Mouse (Mus musculus) MEL-GATA-1-ER (cell line): ENCODE data around the gene Ccm2.

Source experiments
- DNase-seq: peaks from one replicate; pipeline ENCODE4 v3.0.0-alpha.2; 2012; ENCODE audit warnings: low read depth; ENCODE audit errors: extremely low read depth

Gene Ccm2

DNA sequence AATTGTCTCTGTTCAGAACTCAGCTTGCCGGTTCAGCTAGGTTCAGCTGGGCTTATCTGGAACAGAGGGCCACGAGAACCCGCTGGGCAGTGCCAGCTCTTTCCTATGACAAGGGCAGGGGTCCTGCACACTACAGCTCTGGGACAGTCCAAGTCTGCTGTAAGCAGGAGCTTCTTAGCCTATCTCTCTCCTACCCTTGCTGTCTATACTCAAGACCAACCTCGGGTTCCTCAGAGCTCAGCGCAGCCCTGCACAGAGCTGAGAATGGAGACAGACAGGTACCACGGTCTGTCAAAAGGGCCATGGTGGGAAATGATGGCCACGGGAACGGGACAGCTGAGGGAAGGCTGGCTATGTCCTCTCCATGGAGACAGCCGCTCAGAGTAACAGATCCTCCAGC is 56.5 kb downstream of the Ccm2 start:
- DNase-seq = no peak

DNA sequence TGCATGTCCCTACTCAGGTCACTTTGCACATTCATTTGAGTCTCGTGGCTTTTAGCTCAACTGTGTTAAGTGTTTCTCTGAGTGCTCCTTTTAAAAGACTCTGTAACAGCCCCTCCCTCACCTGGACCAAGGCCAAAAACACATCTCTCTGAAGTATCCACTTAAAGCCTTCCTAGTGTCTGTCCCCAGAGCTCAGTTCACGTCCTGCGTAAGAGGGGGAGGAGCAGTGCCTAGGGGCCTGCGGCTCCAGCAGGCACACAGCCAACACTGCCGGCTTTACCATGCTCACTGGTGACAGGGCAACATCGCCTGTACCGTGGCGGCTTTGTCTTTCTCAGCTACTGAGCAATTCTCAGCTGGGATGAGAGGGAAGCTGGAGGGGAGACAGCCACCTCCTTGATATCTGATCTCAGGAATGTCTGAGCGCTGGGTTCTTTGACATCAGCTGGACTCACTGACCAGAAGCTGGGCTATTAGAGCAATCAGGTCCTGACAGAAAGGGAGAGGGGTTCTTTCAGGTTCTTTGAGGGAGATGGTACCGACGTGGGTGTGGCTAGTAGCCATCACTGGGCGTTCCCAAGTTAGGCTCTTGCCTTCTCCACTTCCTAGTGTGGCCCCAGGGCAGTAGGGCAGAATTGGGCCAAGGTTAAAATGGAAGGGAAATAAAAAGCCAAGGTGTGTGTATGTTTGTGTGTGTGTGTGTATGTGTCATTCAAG is 57.4 kb downstream of the Ccm2 start:
- no peak for DNase-seq

DNA sequence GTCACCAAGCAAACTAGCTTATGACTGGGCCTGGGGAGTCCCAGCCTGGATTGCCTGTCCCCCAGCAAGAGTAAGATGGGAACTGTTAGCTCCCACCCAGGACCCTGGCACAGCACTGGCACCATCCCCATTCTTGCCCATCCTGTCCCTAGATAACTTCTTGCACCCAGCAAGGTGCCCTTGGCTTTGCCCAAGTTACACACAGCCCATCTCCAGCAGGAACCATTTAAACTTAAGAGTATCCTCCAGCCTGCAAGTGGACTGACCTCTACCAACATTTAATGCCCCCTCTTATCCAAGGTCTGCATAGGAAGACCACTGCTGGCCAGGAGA is 57.9 kb downstream of the Ccm2 start:
- DNase-seq = no peak

DNA sequence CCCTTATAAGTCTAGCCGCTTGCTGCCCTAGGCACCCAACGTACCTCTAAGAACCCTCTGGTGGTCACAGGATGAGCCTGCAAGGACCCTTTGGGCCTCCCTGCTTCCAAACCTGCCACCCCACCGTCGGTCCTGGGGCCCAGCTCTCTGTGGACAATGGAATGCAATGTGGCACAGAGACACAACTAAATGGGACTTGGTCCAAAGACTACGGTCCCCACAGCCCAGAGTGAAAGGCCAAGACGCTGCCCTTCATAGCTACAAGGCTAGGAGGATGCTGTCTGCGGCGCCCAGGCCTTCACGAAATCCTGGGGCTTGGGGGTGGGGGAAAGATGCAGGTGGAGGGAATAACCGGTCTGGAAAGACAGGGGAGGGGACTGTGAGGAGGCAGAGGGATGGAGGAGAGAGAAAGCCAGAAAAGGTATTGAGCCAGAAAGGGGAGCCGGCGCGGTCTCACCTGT is 58.4 kb downstream of the Ccm2 start:
- DNase-seq = no peak

DNA sequence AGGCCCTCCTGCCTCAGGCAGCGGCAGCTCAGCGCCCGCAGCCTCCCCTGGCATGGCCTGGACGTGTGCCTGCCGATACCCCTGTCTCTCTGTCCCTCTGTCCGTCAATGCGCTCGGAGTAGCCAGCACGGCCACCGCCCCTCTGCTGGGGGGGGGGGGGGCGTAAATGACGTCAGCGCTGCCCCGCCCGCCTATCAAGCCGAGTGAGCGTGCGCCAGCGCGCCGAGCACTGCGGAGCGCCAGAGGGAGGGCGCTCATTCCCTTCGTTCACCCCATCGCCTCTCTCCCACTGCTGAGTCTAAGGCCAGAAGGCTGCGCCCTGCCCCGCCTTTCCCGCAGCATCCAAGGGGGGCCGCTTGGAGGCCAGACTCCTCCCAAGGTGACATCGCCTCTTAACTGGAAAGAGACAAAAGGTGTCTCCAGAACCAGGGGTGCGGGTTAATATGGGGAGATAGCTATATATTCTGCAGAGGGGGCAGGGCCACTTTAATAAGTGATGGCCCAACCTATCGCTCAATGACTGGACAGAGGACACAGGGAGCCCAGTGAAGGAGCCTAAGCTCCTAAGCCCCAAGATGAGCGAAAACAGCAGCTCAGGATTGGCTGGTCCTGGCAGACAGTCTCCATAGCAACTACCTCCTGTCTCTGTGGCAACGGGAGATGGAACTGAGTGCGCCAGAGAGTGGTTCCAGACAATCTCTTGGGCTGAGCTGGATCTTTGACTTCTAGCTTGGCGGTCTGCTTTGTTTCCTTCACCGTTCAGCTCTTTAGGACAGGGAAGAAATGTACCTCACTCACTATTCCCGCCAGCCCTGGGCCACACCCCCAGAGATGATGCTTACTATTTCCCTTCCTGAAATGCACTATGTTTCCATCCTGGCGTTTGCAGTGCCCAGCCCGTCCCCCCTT is 59.1 kb downstream of the Ccm2 start, which contains the start of gene Nacad:
Nacad (minus strand) TSS at position 563 of the 909 bp plus-strand sequence.
- DNase-seq = no peak

DNA sequence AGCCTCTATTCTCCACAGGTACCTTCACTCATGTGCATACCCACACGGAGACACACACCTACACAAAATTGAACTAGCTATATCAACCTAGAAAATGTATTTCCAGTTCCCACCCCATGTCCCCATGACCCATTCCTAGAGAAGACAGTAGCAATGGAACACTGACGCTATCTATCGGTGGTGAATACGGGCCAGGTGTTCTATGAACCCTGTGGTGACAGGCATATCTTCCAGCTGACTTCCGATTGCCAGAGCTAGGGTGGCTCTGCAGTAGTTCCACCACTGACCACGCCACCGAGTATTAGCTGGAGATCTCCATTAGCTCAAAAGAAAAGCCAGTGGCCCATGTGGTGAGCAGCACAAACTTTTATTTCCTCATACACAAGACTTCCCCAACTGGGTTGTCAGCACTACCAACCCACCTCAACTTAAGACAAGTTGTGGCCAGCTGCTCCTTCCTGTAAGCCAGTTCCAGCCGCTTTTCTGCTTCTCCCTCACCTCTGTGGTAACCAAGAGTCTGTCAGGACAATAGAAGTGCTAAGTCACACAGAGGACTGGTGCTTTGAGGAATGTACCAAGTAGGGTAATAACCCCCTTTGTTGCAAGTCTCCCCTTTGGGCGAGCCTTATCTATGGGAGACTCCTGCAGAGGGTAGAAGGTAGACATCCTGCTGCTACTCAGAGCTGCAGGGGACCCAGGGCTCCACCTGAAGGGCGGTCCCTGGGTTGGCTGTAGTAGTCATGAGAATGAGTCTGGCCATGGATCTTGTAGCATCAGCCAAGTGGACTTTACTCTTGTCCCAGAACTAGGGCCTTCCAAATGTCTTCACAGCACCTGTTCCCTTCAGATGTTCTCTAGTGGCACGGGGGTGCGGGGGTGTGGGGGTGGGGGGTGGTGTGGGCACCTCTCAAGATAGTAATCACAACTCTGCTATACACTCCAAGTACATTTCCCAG is 68.8 kb downstream of the Ccm2 start:
- no peak for DNase-seq

DNA sequence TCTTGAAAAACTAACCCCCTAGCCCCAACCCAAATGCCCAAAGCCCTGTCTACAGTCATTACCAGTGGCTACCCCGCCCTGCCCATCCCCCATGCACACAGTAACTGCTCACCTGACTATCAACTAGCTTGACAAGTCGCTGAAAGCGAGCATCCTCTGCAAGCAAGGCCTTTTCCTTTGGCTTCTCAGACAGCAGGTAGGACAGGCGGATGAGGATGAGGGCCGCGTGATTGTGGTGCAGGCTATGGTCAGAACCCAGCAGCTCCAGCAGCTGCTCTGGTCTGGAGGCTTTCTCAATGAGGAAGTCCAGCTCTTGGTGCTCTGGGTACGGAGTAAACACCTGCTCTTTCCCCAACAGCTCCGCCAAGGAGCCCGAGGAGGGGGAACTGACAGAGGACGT is 77.0 kb downstream of the Ccm2 start:
- no peak for DNase-seq

DNA sequence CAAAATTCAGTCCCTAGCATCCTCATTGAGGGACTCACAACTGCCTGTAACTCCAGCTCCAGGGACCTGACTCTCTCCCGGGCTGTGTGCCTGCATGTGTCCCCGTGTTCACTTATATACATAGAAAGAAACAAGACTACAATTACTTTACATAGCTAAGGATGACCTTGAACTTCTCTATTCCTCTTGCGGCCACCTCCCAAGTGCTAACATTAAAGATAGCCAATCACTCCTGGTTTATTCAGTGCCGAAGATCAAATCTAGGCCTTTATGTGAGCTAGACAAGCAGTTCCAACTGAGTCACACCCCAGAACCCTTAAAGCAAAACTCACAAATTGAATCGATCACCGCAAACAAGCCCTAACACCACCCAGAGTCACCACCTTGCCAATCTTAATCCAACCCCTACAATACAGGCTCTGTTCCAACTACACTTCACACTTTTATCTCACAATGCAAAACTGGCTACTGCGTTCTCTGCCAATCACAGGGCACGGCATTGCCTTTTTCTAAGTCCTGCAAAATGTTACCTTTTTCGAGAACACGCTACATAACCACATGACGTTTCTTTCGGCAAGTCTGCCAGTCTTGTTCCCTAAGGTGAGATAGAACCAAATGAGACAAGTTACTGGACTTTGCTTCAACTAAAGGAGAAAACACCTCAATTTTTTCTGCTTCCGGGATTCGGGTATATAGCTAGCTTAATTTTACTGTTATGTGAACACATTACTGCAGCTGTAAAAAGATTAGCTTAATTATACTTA is 78.1 kb downstream of the Ccm2 start:
- no peak for DNase-seq

DNA sequence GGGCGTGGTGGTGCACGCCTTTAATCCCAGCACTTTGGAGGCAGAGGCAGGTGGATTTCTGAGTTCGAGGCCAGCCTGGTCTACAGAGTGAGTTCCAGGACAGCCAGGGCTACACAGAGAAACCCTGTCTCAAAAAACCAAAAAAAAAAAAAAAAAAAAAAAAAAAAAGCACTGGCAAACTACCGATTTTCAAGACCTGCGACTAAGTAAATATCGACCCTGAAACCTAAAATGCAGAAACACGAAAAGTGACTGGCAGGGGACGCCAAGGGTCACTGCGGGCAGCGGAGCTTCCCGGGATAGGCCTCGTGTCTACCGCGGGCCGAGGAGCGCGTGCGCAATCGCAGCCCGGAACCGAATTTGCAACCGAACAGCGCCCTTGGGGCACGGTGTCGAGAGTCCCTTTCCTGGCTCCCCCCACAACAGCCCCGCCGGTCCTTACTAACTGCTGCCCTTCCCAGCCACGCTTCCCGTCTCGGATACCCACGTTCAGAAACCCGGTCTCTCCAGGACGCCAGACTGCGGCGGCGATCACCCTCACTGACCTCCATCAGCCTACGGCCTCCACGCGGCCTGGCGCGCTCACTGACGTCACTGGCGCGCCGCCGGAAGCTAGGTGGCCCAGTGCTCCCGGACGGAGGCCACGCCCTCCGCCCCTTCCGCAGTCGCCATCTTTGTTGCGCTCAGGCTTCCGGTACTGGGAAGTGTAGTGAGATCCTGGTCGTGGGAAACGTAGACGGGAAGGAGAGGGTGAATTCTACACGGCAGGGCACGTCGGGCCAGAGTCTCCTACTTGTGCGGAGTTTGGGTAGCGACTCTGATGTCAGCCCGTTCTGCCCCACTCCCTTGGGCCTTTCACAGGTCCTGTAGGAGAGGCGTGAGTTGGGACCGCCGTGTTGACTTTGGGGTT is 79.0 kb downstream of the Ccm2 start, which contains the start of gene Tbrg4:
Tbrg4 (minus strand) TSS at position 590 of the 910 bp plus-strand sequence.
- peak; percentile 81 for DNase-seq

DNA sequence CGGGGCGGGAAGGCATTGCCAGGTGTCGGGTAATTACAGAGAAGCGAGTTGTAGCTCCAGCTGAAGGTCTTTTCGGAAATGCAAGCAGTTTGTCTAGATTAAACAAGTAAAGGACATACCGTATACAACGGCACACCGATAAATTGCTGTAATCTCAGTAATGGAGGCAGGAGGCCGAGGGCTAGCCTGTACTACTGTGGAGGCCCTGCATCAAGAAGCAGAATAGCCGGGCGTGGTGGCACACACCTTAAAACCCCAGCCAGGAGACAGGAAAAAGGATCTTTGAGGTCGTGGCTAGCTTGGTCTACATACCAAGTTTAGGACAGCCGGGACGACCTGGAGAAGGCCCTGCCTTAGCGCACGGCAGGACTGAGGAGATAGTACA is 79.7 kb downstream of the Ccm2 start:
- no peak for DNase-seq

DNA sequence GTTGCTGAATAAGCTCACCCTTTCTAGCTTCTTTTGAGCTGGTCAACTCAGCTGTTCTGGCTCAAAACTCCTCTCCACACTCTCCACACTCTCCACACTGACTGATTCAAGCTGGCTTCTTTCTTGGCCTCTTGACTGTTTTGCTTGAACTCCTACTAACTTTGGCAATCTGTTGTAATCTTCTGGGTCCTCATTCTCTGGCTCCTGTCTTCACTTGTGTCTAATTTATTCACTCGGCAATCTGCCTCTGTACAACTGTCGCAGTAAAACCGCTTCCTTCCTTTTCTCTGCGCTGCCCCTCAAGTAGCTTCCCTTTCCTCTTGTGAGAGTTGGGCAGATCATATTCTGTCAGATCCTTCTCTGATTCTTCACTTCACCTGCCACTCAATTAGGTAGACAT is 81.0 kb downstream of the Ccm2 start:
- peak; percentile 95 for DNase-seq

DNA sequence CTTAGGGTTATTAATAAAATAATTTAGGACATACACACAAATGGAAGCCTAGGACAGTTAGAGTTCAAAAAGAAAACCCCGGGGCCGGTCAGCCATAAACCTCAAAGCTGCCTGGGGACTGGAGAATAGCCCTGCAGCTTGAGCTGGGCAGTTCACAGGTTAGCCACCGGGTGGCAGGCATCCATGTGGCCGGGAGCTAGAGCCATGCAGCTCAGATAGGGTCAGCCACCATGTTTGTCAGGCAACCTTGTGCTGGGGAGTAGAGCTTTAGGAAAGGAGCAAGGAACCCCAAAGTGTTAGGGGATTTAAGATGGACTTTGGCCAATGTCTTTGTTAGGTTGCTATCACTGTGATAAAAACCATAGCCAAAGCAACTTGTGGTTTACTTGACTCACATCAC is 81.9 kb downstream of the Ccm2 start:
- no peak for DNase-seq

DNA sequence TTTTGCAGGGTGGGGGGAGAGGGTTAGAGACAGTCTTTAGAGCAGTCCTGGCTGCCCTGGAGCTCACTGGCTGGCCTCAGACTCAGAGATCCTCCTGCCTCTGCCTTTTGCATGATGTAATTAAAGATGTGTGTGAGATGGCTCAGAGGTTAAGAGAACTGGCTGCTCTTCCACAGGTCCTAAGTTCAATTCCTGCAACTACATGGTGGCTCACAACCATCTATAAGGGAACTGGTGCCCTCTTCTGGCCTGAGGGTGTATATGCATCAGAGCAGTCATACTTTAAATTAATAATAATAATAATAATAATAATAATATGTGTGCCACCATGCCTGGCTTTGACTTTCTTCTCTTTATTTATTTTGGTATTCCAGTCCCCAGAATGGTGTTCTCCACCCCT is 83.0 kb downstream of the Ccm2 start:
- DNase-seq = peak; percentile 58

DNA sequence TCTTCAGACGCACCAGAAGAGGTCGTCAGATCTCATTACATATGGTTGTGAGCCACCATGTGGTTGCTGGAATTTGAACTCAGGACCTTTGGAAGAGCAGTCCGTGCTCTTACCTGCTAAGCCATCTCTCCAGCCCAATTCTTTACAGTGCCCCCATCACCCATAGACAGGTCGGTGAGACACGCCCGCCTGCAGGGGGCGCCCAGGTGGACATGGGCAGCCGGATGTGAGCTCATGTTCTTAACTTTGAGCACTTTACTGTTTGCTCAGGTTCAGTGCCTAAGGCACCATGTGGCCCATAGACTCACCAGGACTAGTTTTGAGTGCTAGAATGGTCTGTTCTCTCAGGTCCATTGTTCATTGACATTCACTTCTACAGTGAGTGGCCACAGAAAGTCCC is 89.5 kb downstream of the Ccm2 start:
- DNase-seq = no peak

DNA sequence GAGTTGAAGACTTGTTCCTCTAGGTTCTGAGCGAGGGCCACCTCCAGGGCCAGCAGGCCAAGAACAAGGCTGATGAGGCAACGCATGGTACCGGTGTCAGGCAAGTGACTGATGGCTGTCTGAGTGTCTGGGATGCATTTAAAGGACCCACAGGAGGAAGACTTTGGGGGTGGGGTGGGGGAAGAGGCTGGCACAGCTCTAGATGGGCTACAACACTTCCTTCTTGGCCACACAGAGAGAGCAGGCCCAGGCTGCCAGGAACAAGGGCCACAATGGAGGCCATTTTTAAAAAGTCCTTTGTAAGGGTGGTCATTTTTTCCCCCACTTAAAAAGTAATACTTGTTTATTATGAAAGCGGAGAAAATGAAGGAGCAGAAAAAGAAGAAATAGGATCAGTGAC is 91.8 kb downstream of the Ccm2 start, which contains the start of gene Wap:
Wap (minus strand) TSS at position 101 of the 400 bp plus-strand sequence.
- no peak for DNase-seq

DNA sequence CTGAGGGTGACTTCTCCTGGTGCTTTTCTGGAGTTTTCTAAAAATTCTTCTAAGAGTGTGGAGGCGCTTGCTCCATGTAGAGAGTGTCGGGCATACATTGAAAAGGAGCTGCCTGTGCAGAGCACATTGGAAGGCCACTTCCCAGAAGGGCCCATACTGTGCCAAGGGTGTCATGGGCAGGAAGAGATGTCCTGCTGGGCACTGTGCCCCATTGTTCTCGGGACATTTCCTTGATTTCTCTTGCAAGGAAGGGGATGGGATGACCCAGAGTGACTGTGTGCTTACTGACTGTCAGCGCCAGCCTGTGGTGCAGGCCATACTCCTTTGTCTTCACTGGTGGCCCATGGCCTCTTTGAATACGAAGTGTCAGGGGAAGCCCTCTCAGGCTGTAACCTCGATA is 92.4 kb downstream of the Ccm2 start:
- no peak for DNase-seq

DNA sequence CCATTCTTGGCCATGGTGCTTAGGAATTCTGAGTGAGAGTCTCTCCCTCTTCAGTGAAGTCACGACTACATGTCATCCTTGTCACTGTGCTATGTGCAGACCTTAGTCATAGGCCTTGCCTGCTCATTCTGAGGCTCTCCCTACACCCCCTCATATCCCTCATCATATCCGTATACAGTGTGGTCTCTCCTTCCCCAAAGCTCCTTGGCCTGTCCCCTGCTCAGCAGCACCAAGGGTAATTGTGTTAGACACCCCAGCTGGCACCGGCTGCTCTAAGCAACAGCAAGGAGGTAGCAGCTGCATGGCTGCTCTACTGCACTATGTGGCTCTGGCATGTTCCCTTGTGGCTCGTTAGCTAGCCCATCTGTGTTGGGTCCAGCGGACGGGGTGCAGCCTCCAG is 97.9 kb downstream of the Ccm2 start:
- DNase-seq = no peak
